Mouse (Mus musculus) kidney, adult 2 months (tissue): Measurements from ENCODE around the gene Pmm1.

ENCODE experiments used
- CTCF ChIP-seq: fragments of 200-500 bp; conservative IDR thresholded peaks from 2 replicates; pipeline ENCODE4 v1.5.1; 2011; ENCODE audit warnings: low read depth, mild to moderate bottlenecking, control low read depth, low read length, moderate library complexity, mixed read lengths; ENCODE audit not compliant: insufficient read depth, insufficient read length
- POLR2A ChIP-seq: fragments of 200-500 bp; IDR thresholded peaks from one replicate; pipeline ENCODE4 v1.6.1; 2011; ENCODE audit warnings: low read depth, low read length, control low read depth

DNA sequence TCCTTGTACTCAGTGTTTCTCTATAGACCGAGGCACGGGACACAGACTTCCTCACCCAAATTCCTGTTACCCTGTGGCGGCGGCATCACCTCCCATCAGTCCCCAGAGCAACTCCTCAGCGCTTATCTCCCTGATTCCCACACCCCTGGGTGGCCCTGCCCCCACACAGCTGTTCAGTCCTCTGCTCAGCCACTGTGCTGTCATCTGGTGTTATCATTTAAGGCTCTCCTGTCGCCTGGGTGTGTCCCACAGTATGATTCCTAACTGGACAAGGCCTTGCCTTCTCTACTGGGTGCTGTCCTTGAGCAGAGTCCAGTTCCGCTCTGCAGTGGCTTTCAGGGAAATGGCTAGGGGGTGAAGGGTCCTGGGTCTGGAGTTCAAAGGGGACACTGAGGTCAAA lies 29.8 kb upstream of the Pmm1 start:
- TF ChIP-seq CTCF (no peak), POLR2A (no peak)
